Mouse (Mus musculus): ENCODE results near the gene Ptges3. TPM values are rescaled to one million over a fixed set of nuclear protein-coding genes. Genes with fewer than 3 reads are reported as not detected.

Ptges3 gene
- polyA plus RNA-seq (2017; shearing (Covaris generic)) = 10 to 100 TPM; 92.6 to 99.4 TPM

GRCm38 (mm10) chr10:128058601-128059151 lies at the start of gene Ptges3:
Ptges3 (plus strand) TSS chr10:128058954.

GRCm38 (mm10) chr10:128015068-128015934 lies 43.5 kb upstream of the Ptges3 start, which contains the start of gene Prim1:
Prim1 (plus strand) TSS chr10:128015168.

GRCm38 (mm10) chr10:128082880-128083421 lies 24.2 kb downstream of the Ptges3 start, which contains the start of gene Atp5b:
Atp5b (plus strand) TSS chr10:128083273.

GRCm38 (mm10) chr10:128091564-128092505 lies 33.1 kb downstream of the Ptges3 start, which contains the start of gene Baz2a:
Baz2a (plus strand) TSS chr10:128091577.

Other genes with a start within 250 kb of the Ptges3 start
- gene Rdh19, start 209.0 kb upstream of the Ptges3 start, polyA plus RNA-seq (2017; shearing (Covaris generic)) = not detected
- not detected for gene Rdh16f2, start 192.5 kb upstream of the Ptges3 start, polyA plus RNA-seq (2017; shearing (Covaris generic))
- gene Rdh7, start 170.1 kb upstream of the Ptges3 start, polyA plus RNA-seq (2017; shearing (Covaris generic)) = under 1 TPM in 1 of 2 experiments, not detected in 1; 0.29 TPM
- not detected for gene Sdr9c7, start 160.4 kb upstream of the Ptges3 start, polyA plus RNA-seq (2017; shearing (Covaris generic))
- under 1 TPM in 1 of 2 experiments, not detected in 1; 0.42 TPM for gene Hsd17b6, start 51.3 kb upstream of the Ptges3 start, polyA plus RNA-seq (2017; shearing (Covaris generic))
- gene Prim1, start 43.8 kb upstream of the Ptges3 start, polyA plus RNA-seq (2017; shearing (Covaris generic)) = 10 to 100 TPM; 22.4 to 26.6 TPM
- 100 to 1,000 TPM; 601 to 712 TPM for gene Naca, start 23.4 kb upstream of the Ptges3 start, polyA plus RNA-seq (2017; shearing (Covaris generic))
- gene Atp5b, start 24.3 kb downstream of the Ptges3 start, polyA plus RNA-seq (2017; shearing (Covaris generic)) = 1,000 to 10,000 TPM; 1,203 to 1,225 TPM
- 10 to 100 TPM; 52.9 to 72.5 TPM for gene Baz2a, start 32.6 kb downstream of the Ptges3 start, polyA plus RNA-seq (2017; shearing (Covaris generic))
- gene Rbms2, start 121.3 kb downstream of the Ptges3 start, polyA plus RNA-seq (2017; shearing (Covaris generic)) = 10 to 100 TPM; 21.7 to 29.0 TPM
- under 1 TPM; 0.18 to 0.33 TPM for gene Gls2, start 135.5 kb downstream of the Ptges3 start, polyA plus RNA-seq (2017; shearing (Covaris generic))
- 10 to 100 TPM; 11.3 to 17.9 TPM for gene Spryd4, start 152.9 kb downstream of the Ptges3 start, polyA plus RNA-seq (2017; shearing (Covaris generic))
- gene Mip, start 166.9 kb downstream of the Ptges3 start, polyA plus RNA-seq (2017; shearing (Covaris generic)) = not detected
- 10 to 100 TPM; 17.0 to 20.1 TPM for gene Timeless, start 173.1 kb downstream of the Ptges3 start, polyA plus RNA-seq (2017; shearing (Covaris generic))
- under 1 TPM in 1 of 2 experiments, not detected in 1; 0.14 TPM for gene Apon, start 195.1 kb downstream of the Ptges3 start, polyA plus RNA-seq (2017; shearing (Covaris generic))
- not detected for gene Apof, start 209.7 kb downstream of the Ptges3 start, polyA plus RNA-seq (2017; shearing (Covaris generic))
- gene Stat2, start 211.6 kb downstream of the Ptges3 start, polyA plus RNA-seq (2017; shearing (Covaris generic)) = 10 to 100 TPM; 57.7 to 94.2 TPM
- under 1 TPM in 1 of 2 experiments, not detected in 1; 0.14 TPM for gene Il23a, start 239.8 kb downstream of the Ptges3 start, polyA plus RNA-seq (2017; shearing (Covaris generic))
- 10 to 100 TPM; 32.7 to 39.5 TPM for gene Pan2, start 244.4 kb downstream of the Ptges3 start, polyA plus RNA-seq (2017; shearing (Covaris generic))